Mouse (Mus musculus) ES-E14 (cell line): ENCODE results near the gene Imp4. TPM values are rescaled to one million over a fixed set of nuclear protein-coding genes. Genes with fewer than 3 reads are reported as not detected.

Experiments used
- DNase-seq: peaks from one replicate; pipeline ENCODE4 v3.0.0-alpha.2; 2013; ENCODE audit warnings: low read depth, low spot score
- H3K27ac ChIP-seq: 2 replicates; pipeline ENCODE4 v1.5.1; 2012; ENCODE audit warnings: low read depth, mild to moderate bottlenecking, low read length, moderate library complexity, mixed read lengths; ENCODE audit not compliant: poor library complexity, insufficient read depth, severe bottlenecking
- H3K36me3 ChIP-seq: 2 replicates; pipeline ENCODE4 v1.6.1; 2012; ENCODE audit warnings: mild to moderate bottlenecking, low read length, moderate library complexity, mixed read lengths; ENCODE audit not compliant: control insufficient read depth, poor library complexity, insufficient read depth, severe bottlenecking
- H3K4me1 ChIP-seq, 2 experiments: fragments of 150-350 bp in 1 of 2; sonication (generic) in 1 of 2; 2 replicates each; pipeline ENCODE4 v1.6.1; 2012; ENCODE audit warnings: low read length in 2 of 2, mild to moderate bottlenecking in 1 of 2, mixed read lengths in 1 of 2; ENCODE audit not compliant: control insufficient read depth in 2 of 2, insufficient read depth in 2 of 2, poor library complexity in 1 of 2
- H3K4me3 ChIP-seq, 2 experiments: fragments of 150-350 bp in 1 of 2; sonication (generic) in 1 of 2; 2 replicates each; pipeline ENCODE4 v1.5.1; 2012; ENCODE audit warnings: low read length in 2 of 2, low read depth in 1 of 2, mild to moderate bottlenecking in 1 of 2, mixed read lengths in 1 of 2; ENCODE audit not compliant: insufficient read depth in 1 of 2, poor library complexity in 1 of 2, severe bottlenecking in 1 of 2
- H3K9ac ChIP-seq: 2 replicates; pipeline ENCODE4 v1.6.1; 2012; ENCODE audit warnings: low read depth, mild to moderate bottlenecking, low read length, mixed read lengths; ENCODE audit not compliant: poor library complexity, insufficient read depth, severe bottlenecking
- H3K9me3 ChIP-seq: fragments of 150-350 bp; sonication (generic); 2 replicates; pipeline ENCODE4 v1.6.1; 2012; ENCODE audit warnings: low read depth, mild to moderate bottlenecking, low read length; ENCODE audit not compliant: control insufficient read depth, insufficient read depth
- CHD2 ChIP-seq: IDR thresholded peaks from 2 replicates; pipeline ENCODE4 v1.6.1; 2014; ENCODE audit warnings: mild to moderate bottlenecking, low read depth, low read length, inconsistent platforms
- HCFC1 ChIP-seq: IDR thresholded peaks from 2 replicates; pipeline ENCODE4 v1.6.1; 2012; ENCODE audit warnings: low read length, inconsistent platforms, borderline replicate concordance; ENCODE audit not compliant: insufficient read depth
- MAFK ChIP-seq: IDR thresholded peaks from 2 replicates; pipeline ENCODE4 v1.6.1; 2014; ENCODE audit warnings: mild to moderate bottlenecking, low read depth, low read length, inconsistent platforms; ENCODE audit not compliant: insufficient read depth
- ZC3H11A ChIP-seq: IDR thresholded peaks from 2 replicates; pipeline ENCODE4 v1.6.1; 2012; ENCODE audit warnings: low read depth, mild to moderate bottlenecking, inconsistent platforms, low read length, borderline replicate concordance
- ZNF384 ChIP-seq: IDR thresholded peaks from 2 replicates; pipeline ENCODE4 v1.6.1; 2012; ENCODE audit warnings: low read depth, low read length, inconsistent platforms
- in situ Hi-C, 2 experiments: fragments of 600-800 bp; cut with MboI; formaldehyde crosslinking; loops; one replicate each; pipeline ENCODE4 v1.15.1; 2025; ENCODE audit warnings: low sequenced_read_pairs in 2 of 2, inconsistent platforms in 1 of 2; ENCODE audit not compliant: unreplicated experiment in 2 of 2
- total RNA-seq: library from RNA; depleted of rRNA; stranded (reverse); fragments of 300-350 nt; gene quantifications from 2 replicates; pipeline ENCODE4 v1.2.3, GENCODE M21; 2012; rRNA removed

Imp4 gene
- total RNA-seq, 1 experiment: 111 TPM

- no peak for DNase-seq
- no peak overlapping the region for H3K4me3 ChIP-seq
- H3K27ac ChIP-seq: no peak overlapping the region
- no peaks in the 10 kb centered on the region for H3K9me3 ChIP-seq
- no peaks in the 10 kb centered on the region for H3K4me1 ChIP-seq
- TF ChIP-seq ZNF384: no peak
- TF ChIP-seq CHD2: no peak
- no peak for TF ChIP-seq HCFC1
- TF ChIP-seq ZC3H11A: no peak
- no peak for TF ChIP-seq MAFK
- in situ Hi-C loops: no loop called here
- no peak overlapping the region for H3K9ac ChIP-seq
- no peaks in the 10 kb centered on the region for H3K36me3 ChIP-seq
These were observed 51.8 kb downstream of the Imp4 start for GRCm38 (mm10) chr1:34491480-34491879.

Other genes starting within 250 kb of the Imp4 start
- gene Ccdc115, start 179 bp upstream of the Imp4 start, total RNA-seq: 21.6 and 26.6 TPM in 2 replicates
- 2.6 and 4.0 TPM in 2 replicates for gene Ptpn18, start 19.9 kb downstream of the Imp4 start, total RNA-seq
- not detected in 2 replicates for gene Prss39, start 58.6 kb downstream of the Imp4 start, total RNA-seq
- gene Cfc1, start 95.8 kb downstream of the Imp4 start, total RNA-seq: 0.58 and 0.69 TPM in 2 replicates
- not detected in 2 replicates for gene Prss40, start 121.1 kb downstream of the Imp4 start, total RNA-seq
- gene Amer3, start 139.8 kb downstream of the Imp4 start, total RNA-seq: not detected in 2 replicates